Mouse (Mus musculus) brain, adult 10 weeks (tissue): ENCODE measurements around the gene Vps26a. TPM values are rescaled to one million over a fixed set of nuclear protein-coding genes. Genes with fewer than 3 reads are reported as not detected.

Experiments
- polyA plus RNA-seq: library from polyadenylated mRNA; stranded (reverse); fragments of 350-450 nt; fragmentation: Illumina TruSeq; extraction: RNeasy Lipid Tissue Mini Kit (QIAGEN cat#74804); gene quantifications from one replicate; pipeline ENCODE4 v1.2.3, GENCODE M21; 2015; ENCODE audit warnings: low read depth, low replicate concordance

The Vps26a gene
- polyA plus RNA-seq: 65.6 TPM

DNA sequence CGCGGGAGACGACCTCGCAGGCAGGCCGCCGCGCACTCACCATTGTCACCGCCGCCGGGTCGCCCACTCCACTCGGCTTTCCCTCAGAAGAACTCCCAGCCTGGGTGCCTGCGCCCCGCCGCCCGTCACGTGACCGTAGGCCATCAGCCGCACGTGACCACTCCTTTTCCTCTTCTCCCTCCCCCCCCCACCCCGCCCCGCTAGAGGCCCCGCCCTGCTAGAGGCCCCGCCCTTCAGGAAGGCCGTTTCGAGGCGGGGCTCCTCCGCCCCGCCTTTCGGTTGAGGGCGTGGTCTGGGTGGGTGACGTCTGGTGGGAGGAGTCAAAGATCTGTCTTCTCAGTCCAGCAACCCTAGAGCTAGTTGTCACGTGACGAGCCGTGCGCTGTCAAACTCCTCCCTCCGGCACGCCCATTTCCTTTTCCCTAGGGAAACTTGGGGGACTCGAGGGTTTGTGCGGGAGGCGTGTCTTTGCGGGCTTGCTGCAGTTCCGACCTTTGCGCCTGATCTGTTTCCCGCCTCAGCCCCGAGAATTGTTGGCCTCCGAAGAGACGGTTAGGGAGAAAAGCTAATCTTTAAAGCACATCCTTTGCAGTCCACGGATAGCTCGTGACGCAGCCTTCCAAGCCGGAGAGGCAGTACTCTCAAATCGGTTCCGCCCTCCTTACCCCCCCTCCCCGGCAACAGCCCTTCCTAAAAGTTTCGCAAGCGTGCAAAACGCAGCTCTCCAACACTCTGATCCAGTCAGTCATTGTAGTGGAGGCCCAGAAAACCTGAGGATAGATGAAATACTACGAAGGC is at the start of gene Vps26a:
Gene Vps26a, minus strand, starts transcription at position 188 of the 798 bp plus-strand sequence.

DNA sequence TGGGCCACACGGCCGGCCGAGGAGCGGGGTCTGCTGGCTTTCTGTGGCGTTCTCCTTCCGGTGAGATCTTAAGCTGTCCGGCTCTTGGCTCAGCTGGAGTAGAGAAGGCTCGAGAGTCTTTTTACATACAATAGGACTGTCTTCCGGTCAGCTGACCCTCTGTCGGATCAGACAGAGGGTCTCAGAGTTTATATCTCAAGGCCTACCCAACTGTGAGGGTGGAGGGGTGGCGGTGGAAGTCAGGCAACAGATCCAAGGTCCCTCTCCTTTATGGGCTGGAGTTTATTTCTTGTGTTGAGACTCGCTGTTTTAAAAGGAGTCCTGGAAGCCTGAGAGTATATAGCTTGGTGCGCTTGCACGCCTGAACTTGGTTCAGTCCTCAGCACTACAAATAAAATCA is 40.7 kb upstream of the Vps26a start, which contains the start of gene Srgn:
Gene Srgn, minus strand, starts transcription at position 101 of the 400 bp plus-strand sequence.

DNA sequence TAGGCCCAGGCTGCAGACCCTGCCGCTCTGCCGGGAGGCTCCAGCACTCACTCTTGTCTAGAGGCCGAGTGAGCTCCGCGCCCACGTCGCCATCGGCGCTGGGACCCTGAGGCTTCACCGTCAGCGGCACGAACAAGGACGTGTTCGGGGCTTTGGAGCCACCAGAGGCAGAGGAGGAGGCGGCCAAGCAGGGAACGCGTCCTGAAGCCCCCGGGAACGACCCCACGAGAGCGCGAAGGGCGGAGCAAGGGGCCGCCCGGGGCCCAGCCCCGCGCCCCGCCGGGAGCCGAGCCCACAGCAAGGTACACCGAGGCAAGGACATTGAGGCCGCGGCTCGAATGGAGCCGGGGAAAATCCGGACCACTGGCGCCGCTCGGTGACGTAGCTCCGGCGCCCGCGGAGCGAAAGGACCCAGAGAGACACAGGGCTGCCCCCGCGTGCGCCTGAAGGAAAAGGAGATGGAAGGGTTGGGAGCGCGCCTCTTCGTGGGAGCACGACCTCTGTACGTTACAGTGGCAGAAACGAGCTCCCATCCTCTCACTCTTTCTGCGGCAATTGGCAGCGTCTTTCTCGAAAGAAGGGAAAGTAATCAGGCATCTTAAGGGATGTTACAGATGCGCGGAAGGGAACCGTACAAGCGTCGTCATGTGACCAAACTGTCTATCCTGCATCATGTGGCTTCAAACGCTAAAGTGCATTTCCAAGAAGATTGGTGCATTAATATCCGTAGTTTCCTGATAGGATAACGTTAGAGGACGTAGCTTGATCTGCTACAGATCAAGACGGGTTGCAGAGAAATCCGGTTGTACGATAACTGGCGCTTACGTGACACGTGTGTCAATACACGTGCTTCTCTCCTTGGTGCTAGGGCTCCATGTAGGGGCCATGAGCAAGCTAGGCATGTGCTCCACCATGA is 37.0 kb downstream of the Vps26a start, which contains the start of the genes 4930507D05Rik and Supv3l1:
Gene 4930507D05Rik, plus strand, starts transcription at position 126 of the 916 bp plus-strand sequence.
Gene Supv3l1, minus strand, starts transcription at position 375 of the 916 bp plus-strand sequence.

DNA sequence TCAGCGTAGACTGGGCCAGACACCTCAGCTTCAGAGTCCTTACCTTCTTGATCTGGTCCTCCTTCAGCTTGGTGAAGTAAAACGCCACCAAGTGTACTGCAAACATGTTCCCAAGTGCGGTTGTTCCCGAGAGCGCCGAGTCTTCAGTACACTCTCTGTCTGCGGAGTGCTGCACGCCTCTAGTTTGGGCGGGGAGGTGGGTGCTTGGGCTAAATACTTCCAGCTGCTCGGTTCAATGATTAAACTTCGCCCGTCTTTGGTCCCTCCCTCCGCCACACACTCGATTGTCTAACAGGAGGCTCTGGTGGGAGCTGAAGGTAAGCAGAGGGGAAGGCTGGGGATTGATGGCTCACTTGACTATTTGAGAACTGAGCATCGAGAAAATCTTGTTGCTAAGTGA is 64.3 kb downstream of the Vps26a start, which contains the start of gene Hkdc1:
Gene Hkdc1, minus strand, starts transcription at position 237 of the 400 bp plus-strand sequence.

Other genes starting within 250 kb of the Vps26a start
- not detected for gene Tacr2, start 234.4 kb downstream of the Vps26a start, polyA plus RNA-seq
- 178 TPM for gene Hk1, start 106.9 kb downstream of the Vps26a start, polyA plus RNA-seq
- 6.6 TPM for gene Hkdc1, start 64.3 kb downstream of the Vps26a start, polyA plus RNA-seq
- 0.89 TPM for gene 4930507D05Rik, start 37.3 kb downstream of the Vps26a start, polyA plus RNA-seq
- gene Supv3l1, start 37.1 kb downstream of the Vps26a start, polyA plus RNA-seq: 26.2 TPM
- 22.4 TPM for gene Srgn, start 40.6 kb upstream of the Vps26a start, polyA plus RNA-seq
- gene Kif1bp, start 91.7 kb upstream of the Vps26a start, polyA plus RNA-seq: 176 TPM
- 14.9 TPM for gene Ddx21, start 115.5 kb upstream of the Vps26a start, polyA plus RNA-seq
- 85.4 TPM for gene Ddx50, start 164.4 kb upstream of the Vps26a start, polyA plus RNA-seq
- gene Stox1, start 239.3 kb upstream of the Vps26a start, polyA plus RNA-seq: 3.6 TPM